ENCODE assay signal across 8 mouse cellular contexts in the genomic region with DNA sequence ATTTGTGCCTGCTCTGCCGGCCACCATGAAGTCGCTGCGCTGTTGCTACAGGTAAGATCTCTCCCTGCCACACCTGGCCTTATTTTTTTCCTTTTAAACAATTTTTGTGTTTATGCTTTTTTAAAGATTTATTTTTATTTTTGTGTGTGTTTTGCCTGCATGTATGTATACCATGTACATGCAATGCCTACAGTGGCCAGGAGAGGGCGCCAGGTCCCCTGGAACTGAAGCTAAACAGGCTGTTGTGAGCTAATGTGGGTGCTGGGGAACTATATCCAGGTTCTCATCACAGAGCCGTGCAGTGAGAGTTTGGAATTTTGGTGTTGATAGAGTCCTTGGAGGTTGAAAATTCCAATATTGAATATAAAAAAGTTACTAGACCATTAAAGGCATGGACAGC. TPM values are rescaled to one million over a fixed set of nuclear protein-coding genes. Genes with fewer than 3 reads are reported as not detected.
A peak's percentile ranks its signal among the peaks of the same experiment; 100 is the strongest.
DNase-seq lines count a peak whose midpoint lies in the region; ATAC-seq and TF ChIP-seq lines count a peak whose summit lies in the region.
"Had no signal": no experiment of that assay in that cellular context is flagged by ENCODE, and none has a peak within 500 bp of the region (broad histone marks: within the 10 kb centered on the region; RNA-seq: fewer than 3 reads in every experiment).

No protein-coding gene starts in this region.

- no peak overlapping the region for H3K9ac ChIP-seq in MEL (ENCODE audit: control insufficient read depth, low read depth, low read length, poor library complexity, severe bottlenecking)
- H3K9ac ChIP-seq in neural tube, embryonic 11.5 days (ENCODE audit: low read length) = no peak overlapping the region

- 71% methylated on average over 5 of the region's 5 CpGs for WGBS in neural tube, embryonic 11.5 days

- H3K9me3 ChIP-seq in MEL (replicated peaks; ENCODE audit: insufficient read depth, low read length) = no peaks in the 10 kb centered on the region
- H3K9me3 ChIP-seq in neural tube, embryonic 11.5 days (ENCODE audit: control insufficient read depth, low read length) = no peaks in the 10 kb centered on the region
- H3K9me3 ChIP-seq: megakaryocyte, embryonic 14.5 days had no signal

- no peak overlapping the region for H3K4me3 ChIP-seq in MEL (ENCODE audit: control insufficient read depth in 1 of 2, insufficient read depth in 1 of 2, low read depth in 2 of 2, low read length in 2 of 2)
- no peak overlapping the region for H3K4me3 ChIP-seq in embryonic fibroblast, embryonic 13.5 days (ENCODE audit: insufficient read depth, low read length)
- no peak overlapping the region for H3K4me3 ChIP-seq in neural tube, embryonic 11.5 days (ENCODE audit: low read depth, low read length)
- H3K4me3 ChIP-seq: megakaryocyte, embryonic 14.5 days had no signal

- no peak overlapping the region for H3K27ac ChIP-seq in MEL (ENCODE audit: control insufficient read depth, low read depth, low read length)
- H3K27ac ChIP-seq in embryonic fibroblast, embryonic 13.5 days (ENCODE audit: insufficient read depth, low read length) = no peak overlapping the region
- H3K27ac ChIP-seq in neural tube, embryonic 11.5 days (ENCODE audit: low read depth, low read length) = no peak overlapping the region

- no peaks in the 10 kb centered on the region for H3K4me1 ChIP-seq in MEL (ENCODE audit: control insufficient read depth in 1 of 2, insufficient read depth in 2 of 2, low read length in 2 of 2)
- no peaks in the 10 kb centered on the region for H3K4me1 ChIP-seq in embryonic fibroblast, embryonic 13.5 days (ENCODE audit: control insufficient read depth, insufficient read depth, low read length)
- no peaks in the 10 kb centered on the region for H3K4me1 ChIP-seq in neural tube, embryonic 11.5 days (ENCODE audit: control insufficient read depth, insufficient read depth, low read length)
- H3K4me1 ChIP-seq: megakaryocyte, embryonic 14.5 days had no signal

- TF ChIP-seq EP300 in MEL (IDR thresholded peaks at IDR 0.05; ENCODE audit: low read depth in 1 of 2, low read length in 2 of 2) = no peak

- no peak for ATAC-seq in neural tube, embryonic 11.5 days (ENCODE audit: insufficient read depth, low FRiP score, low TSS enrichment)

- peak; percentile 45 for DNase-seq in kidney, adult 18-20 months
- no peak for DNase-seq in kidney, adult 11 months
- peak; percentile 42 for DNase-seq in CD4-positive helper T cell, adult 2 months (ENCODE audit: low read depth, low spot score)
- DNase-seq in MEL (ENCODE audit: low read depth, low spot score) = peak; percentile 74
- DNase-seq in neural tube, embryonic 11.5 days (ENCODE audit: low spot score) = peak; percentile 38
- no peak for DNase-seq in frontal cortex, postnatal 14 days (ENCODE audit: low spot score in 2 of 2)

- no peak overlapping the region for H3K4me2 ChIP-seq in neural tube, embryonic 11.5 days (ENCODE audit: low read depth)

- peaks cover 0 to 20% of the 10 kb centered on the region in 2 experiments; a peak in 2 of 4 replicates for H3K36me3 ChIP-seq in MEL (ENCODE audit: control insufficient read depth in 1 of 2, insufficient read depth in 2 of 2, low read length in 2 of 2)
- H3K36me3 ChIP-seq in neural tube, embryonic 11.5 days (ENCODE audit: control insufficient read depth, insufficient read depth, low read length) = peaks cover 2% of the 10 kb centered on the region

- H3K27me3 ChIP-seq in MEL (ENCODE audit: control insufficient read depth in 1 of 2, insufficient read depth in 2 of 2, low read length in 2 of 2) = no peaks in the 10 kb centered on the region
- no peaks in the 10 kb centered on the region for H3K27me3 ChIP-seq in neural tube, embryonic 11.5 days (ENCODE audit: control insufficient read depth, insufficient read depth, low read length)
- H3K27me3 ChIP-seq: megakaryocyte, embryonic 14.5 days had no signal

- H3K79me2 ChIP-seq in MEL (ENCODE audit: control insufficient read depth, insufficient read depth, low read length, poor library complexity) = no peaks in the 10 kb centered on the region

- TF ChIP-seq POLR2A in MEL (IDR thresholded peaks at IDR 0.05; ENCODE audit: control insufficient read depth in 1 of 2, insufficient read depth in 1 of 2, low read depth in 1 of 2, low read length in 2 of 2, poor library complexity in 1 of 2) = no peak
- no peak for TF ChIP-seq POLR2A in embryonic fibroblast, embryonic 13.5 days (IDR thresholded peaks at IDR 0.05; ENCODE audit: low read depth, low read length)

- TF ChIP-seq RAD21 in MEL (IDR thresholded peaks at IDR 0.05; ENCODE audit: low read depth, low read length) = peak; percentile 22

- peak; percentile 80 to 85 (median 81) for TF ChIP-seq CTCF in MEL (IDR thresholded peaks at IDR 0.05 in 2 of 3, conservative IDR thresholded peaks at IDR 0.05 in 1 of 3; ENCODE audit: control insufficient read depth in 1 of 3, insufficient read depth in 1 of 3, low read depth in 2 of 3, low read length in 3 of 3, poor library complexity in 1 of 3, severe bottlenecking in 1 of 3)
- peak; percentile 77; the same call in 1 of the 2 replicates for TF ChIP-seq CTCF in embryonic fibroblast, embryonic 13.5 days (IDR thresholded peaks at IDR 0.05; ENCODE audit: borderline replicate concordance, insufficient read depth, low read length)

TF ChIP-seq in MEL, 35 proteins besides CTCF, POLR2A, EP300 and RAD21:
- no peak for TF ChIP-seq GABPA (IDR thresholded peaks at IDR 0.05; ENCODE audit: low read depth, low read length)
- TF ChIP-seq SMC3 (IDR thresholded peaks at IDR 0.05; ENCODE audit: low read depth, low read length) = peak; percentile 39; the same call in 1 of the 2 replicates

RNA-seq across cellular contexts. Expression of a gene that starts 18.8 kb away (rescaled TPM):
- 221 and 232 TPM in 2 replicates for total RNA-seq in MEL (2012; rRNA removed)
- polyA plus RNA-seq in MEL (2012; ENCODE audit: insufficient read depth in 1 of 2, insufficient read length in 2 of 2, low read depth in 1 of 2, low replicate concordance in 2 of 2, missing spikeins in 1 of 2) = 1,000 to 10,000 TPM in 1 of 2 experiments, 100 to 1,000 TPM in 1; 118 to 1,267 TPM
- 109 and 118 TPM in 2 replicates for polyA plus RNA-seq in embryonic fibroblast, embryonic 13.5 days (2011; ENCODE audit: insufficient read length, low read depth, missing spikeins)
- polyA plus RNA-seq in neural tube, embryonic 11.5 days (2014; fragmentation: Nextera tagmentation; extraction: Ambion mirVana) = 272 and 275 TPM in 2 replicates

RNA-seq across cellular contexts. Expression of a gene that starts 42.5 kb away (rescaled TPM):
- total RNA-seq in MEL (2012; rRNA removed) = 74.2 and 74.9 TPM in 2 replicates
- 100 to 1,000 TPM in 1 of 2 experiments, 10 to 100 TPM in 1; 49.0 to 103 TPM for polyA plus RNA-seq in MEL (2012; ENCODE audit: insufficient read depth in 1 of 2, insufficient read length in 2 of 2, low read depth in 1 of 2, low replicate concordance in 2 of 2, missing spikeins in 1 of 2)
- polyA plus RNA-seq in embryonic fibroblast, embryonic 13.5 days (2011; ENCODE audit: insufficient read length, low read depth, missing spikeins) = 51.0 and 65.3 TPM in 2 replicates
- 28.0 and 28.2 TPM in 2 replicates for polyA plus RNA-seq in neural tube, embryonic 11.5 days (2014; fragmentation: Nextera tagmentation; extraction: Ambion mirVana)

RNA-seq across cellular contexts. Expression of a gene that starts 43.1 kb away (rescaled TPM):
- total RNA-seq in MEL (2012; rRNA removed) = 0.10 and 0.12 TPM in 2 replicates
- polyA plus RNA-seq in MEL (2012; ENCODE audit: insufficient read depth in 1 of 2, insufficient read length in 2 of 2, low read depth in 1 of 2, low replicate concordance in 2 of 2, missing spikeins in 1 of 2) = under 1 TPM in 1 of 2 experiments, not detected in 1; 0.43 TPM
- 0.20 and 0.33 TPM in 2 replicates for polyA plus RNA-seq in embryonic fibroblast, embryonic 13.5 days (2011; ENCODE audit: insufficient read length, low read depth, missing spikeins)
- polyA plus RNA-seq in neural tube, embryonic 11.5 days (2014; fragmentation: Nextera tagmentation; extraction: Ambion mirVana) = 0.18 and 0.24 TPM in 2 replicates

Comparison
In these comparisons a context has a peak if more than half of its experiments do, and no peak if none do; other contexts are left out.
1. DNase-seq: peak in kidney, adult 18-20 months (single experiment), CD4-positive helper T cell, adult 2 months (single experiment), MEL (single experiment) and neural tube, embryonic 11.5 days (single experiment); none in kidney, adult 11 months (single experiment) and frontal cortex, postnatal 14 days (0 of 2).